Mouse (Mus musculus) effector memory CD4-positive, alpha-beta T cell, adult 5 months (primary cell): ENCODE measurements around the gene Rbp2. TPM values are rescaled to one million over a fixed set of nuclear protein-coding genes. Genes with fewer than 3 reads are reported as not detected.

Experiments used
- polyA plus RNA-seq: library from polyadenylated mRNA; unstranded; fragments of 100-300 nt; shearing (Covaris generic); gene quantifications from one replicate; pipeline ENCODE4 v1.2.1, GENCODE M21; 2017

The Rbp2 gene
- polyA plus RNA-seq = not detected

GRCm38 (mm10) chr9:98485815-98486214 is at the start of gene Rbp2:
Gene Rbp2, plus strand, starts transcription at chr9:98486115.

Other genes with a start within 250 kb of the Rbp2 start
- gene Nmnat3, start 198.7 kb upstream of the Rbp2 start, polyA plus RNA-seq = 9.5 TPM
- gene Rbp1, start 63.2 kb upstream of the Rbp2 start, polyA plus RNA-seq = not detected
- 87.0 TPM for gene Copb2, start 77.6 kb downstream of the Rbp2 start, polyA plus RNA-seq
- gene Mrps22, start 115.5 kb downstream of the Rbp2 start, polyA plus RNA-seq = 14.2 TPM